Mouse (Mus musculus) kidney, adult 2 months (tissue): ENCODE results near the gene Rnf40.

Experiments used
- CTCF ChIP-seq: fragments of 200-500 bp; conservative IDR thresholded peaks from 2 replicates; pipeline ENCODE4 v1.5.1; 2011; ENCODE audit warnings: low read depth, mild to moderate bottlenecking, control low read depth, low read length, moderate library complexity, mixed read lengths; ENCODE audit not compliant: insufficient read depth, insufficient read length
- POLR2A ChIP-seq: fragments of 200-500 bp; IDR thresholded peaks from one replicate; pipeline ENCODE4 v1.6.1; 2011; ENCODE audit warnings: low read depth, low read length, control low read depth

GRCm38 (mm10) chr7:127611011-127611410 lies 22.4 kb downstream of the Rnf40 start:
- TF ChIP-seq CTCF, result no peak
- no peak for TF ChIP-seq POLR2A
